Mouse (Mus musculus) left cerebral cortex, adult 2 months (tissue): ENCODE measurements around the gene Arhgef15. TPM values are rescaled to one million over a fixed set of nuclear protein-coding genes. Genes with fewer than 3 reads are reported as not detected.

Source experiments
- DNase-seq, 2 experiments: peaks; one replicate each; pipeline ENCODE4 v3.0.0; 2021 to 2022; ENCODE audit warnings: low spot score in 2 of 2, mixed read lengths in 1 of 2; ENCODE audit errors: extremely low spot score in 1 of 2
- H3K27ac ChIP-seq: fragments of 200-600 bp; 2 replicates; pipeline ENCODE4 v1.8.1; 2022
- H3K4me3 ChIP-seq: fragments of 200-600 bp; 2 replicates; pipeline ENCODE4 v1.8.1; 2022
- CTCF ChIP-seq: fragments of 200-600 bp; IDR thresholded peaks from 2 replicates; pipeline ENCODE4 v1.8.1; 2022; ENCODE audit warnings: antibody characterized with exemption, mild to moderate bottlenecking, moderate library complexity
- intact Hi-C: fragments of 180-260 bp; cut with DNase I; formaldehyde crosslinking; loops from one replicate; pipeline ENCODE4 v1.15.1; 2025
- total RNA-seq, 2 experiments: library from RNA; stranded (reverse); gene quantifications; 2 replicates each; pipeline ENCODE4 v1.2.3; 2021

Gene Arhgef15
- total RNA-seq, 2 experiments from 2014 or later: 22.4 to 22.6 TPM

- H3K27ac ChIP-seq: no peak overlapping the region
- no peak for DNase-seq
- intact Hi-C loops: no loop called here
- H3K4me3 ChIP-seq: no peak overlapping the region
- TF ChIP-seq CTCF: no peak
Measured at GRCm38 (mm10) chr11:68961596-68961995, 4.3 kb upstream of the Arhgef15 start.

- H3K4me3 ChIP-seq: no peak overlapping the region
- DNase-seq: no peak
- H3K27ac ChIP-seq: no peak overlapping the region
- TF ChIP-seq CTCF: no peak
- intact Hi-C loops: no loop called here
Measured at GRCm38 (mm10) chr11:68957971-68958370, 691 bp upstream of the Arhgef15 start.

- no peak for DNase-seq
- Histone ChIP-seq H3K27ac (peak overlapping the region; percentile 62), H3K4me3 (peak overlapping the region; percentile 19)
- intact Hi-C loops: no loop called here
- TF ChIP-seq CTCF: no peak
Measured at GRCm38 (mm10) chr11:68956697-68957096, 583 bp downstream of the Arhgef15 start.

- intact Hi-C loops: no loop called here
- no peak for DNase-seq
- Histone ChIP-seq H3K4me3 (peak overlapping the region; percentile 19; the same call in 1 of the 2 replicates), H3K27ac (peak overlapping the region; percentile 62)
- no peak for TF ChIP-seq CTCF
Measured at GRCm38 (mm10) chr11:68956107-68956506, 1.2 kb downstream of the Arhgef15 start.

- no peak for DNase-seq
- Histone ChIP-seq H3K4me3 (no peak overlapping the region), H3K27ac (no peak overlapping the region)
- TF ChIP-seq CTCF: no peak
- intact Hi-C loops: no loop called here
Measured at GRCm38 (mm10) chr11:68955473-68955872, 1.8 kb downstream of the Arhgef15 start.

- peak overlapping the region; percentile 27 for H3K4me3 ChIP-seq
- DNase-seq: no peak
- no peak overlapping the region for H3K27ac ChIP-seq
- intact Hi-C loops: no loop called here
- TF ChIP-seq CTCF: no peak
Measured at GRCm38 (mm10) chr11:68954408-68954807, 2.9 kb downstream of the Arhgef15 start.

- intact Hi-C loops: no loop called here
- DNase-seq: no peak
- Histone ChIP-seq H3K27ac (no peak overlapping the region), H3K4me3 (peak overlapping the region; percentile 27)
- TF ChIP-seq CTCF: no peak
Measured at GRCm38 (mm10) chr11:68953903-68954302, 3.4 kb downstream of the Arhgef15 start.

- no peak for DNase-seq
- Histone ChIP-seq H3K27ac (peak overlapping the region; percentile 83), H3K4me3 (peak overlapping the region; percentile 48)
- no peak for TF ChIP-seq CTCF
- intact Hi-C loops: no loop called here
Measured at GRCm38 (mm10) chr11:68947542-68947993, 9.7 kb downstream of the Arhgef15 start.

GRCm38 (mm10) chr11:68946806-68947440 lies 10.4 kb downstream of the Arhgef15 start:
- H3K27ac ChIP-seq: peak overlapping the region; percentile 89
- intact Hi-C loops: no loop called here
- DNase-seq: peak; percentile 54 to 61
- no peak for TF ChIP-seq CTCF
- peak overlapping the region; percentile 48 for H3K4me3 ChIP-seq

- Histone ChIP-seq H3K27ac (peak overlapping the region; percentile 89), H3K4me3 (peak overlapping the region; percentile 48; the same call in 1 of the 2 replicates)
- DNase-seq: no peak
- no peak for TF ChIP-seq CTCF
- intact Hi-C loops: no loop called here
Measured at GRCm38 (mm10) chr11:68946001-68946400, 11.3 kb downstream of the Arhgef15 start.

GRCm38 (mm10) chr11:68945245-68945644 lies 12.0 kb downstream of the Arhgef15 start:
- H3K27ac ChIP-seq: no peak overlapping the region
- DNase-seq: no peak
- TF ChIP-seq CTCF: no peak
- intact Hi-C loops: no loop called here
- H3K4me3 ChIP-seq: no peak overlapping the region

GRCm38 (mm10) chr11:68942731-68943130 lies 14.5 kb downstream of the Arhgef15 start:
- intact Hi-C loops: no loop called here
- no peak for TF ChIP-seq CTCF
- Histone ChIP-seq H3K27ac (no peak overlapping the region), H3K4me3 (no peak overlapping the region)
- no peak for DNase-seq

GRCm38 (mm10) chr11:68940516-68940915 lies 16.8 kb downstream of the Arhgef15 start:
- DNase-seq: no peak
- intact Hi-C loops: no loop called here
- no peak for TF ChIP-seq CTCF
- H3K4me3 ChIP-seq: peak overlapping the region; percentile 57
- peak overlapping the region; percentile 78; the same call in 1 of the 2 replicates for H3K27ac ChIP-seq
